Mouse (Mus musculus) cerebellum, adult 11 months (tissue): ENCODE results near the gene Cc2d1a.

Source experiments
- DNase-seq: peaks from one replicate; pipeline ENCODE4 v3.0.0; 2022

Gene Cc2d1a

DNA sequence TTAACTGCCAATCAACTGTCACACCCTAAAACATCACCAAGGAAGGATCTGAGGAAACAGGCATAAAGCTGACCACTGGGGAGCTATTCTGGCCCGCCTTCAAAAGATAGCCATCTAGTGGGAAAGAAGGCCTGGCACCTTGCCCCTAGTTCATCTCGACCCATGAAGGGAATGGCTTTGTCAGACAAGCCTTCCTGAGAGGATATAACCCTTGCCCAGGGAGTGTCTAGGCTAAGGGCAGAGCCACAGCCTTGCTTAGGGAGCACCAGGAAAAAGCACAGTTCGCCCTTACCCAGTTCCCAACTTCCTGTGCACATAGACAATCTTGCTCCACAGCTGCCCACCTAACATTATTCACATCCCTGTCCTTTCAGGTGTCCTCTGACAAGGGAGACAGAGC, 44.1 kb downstream of the Cc2d1a start:
- no peak for DNase-seq

DNA sequence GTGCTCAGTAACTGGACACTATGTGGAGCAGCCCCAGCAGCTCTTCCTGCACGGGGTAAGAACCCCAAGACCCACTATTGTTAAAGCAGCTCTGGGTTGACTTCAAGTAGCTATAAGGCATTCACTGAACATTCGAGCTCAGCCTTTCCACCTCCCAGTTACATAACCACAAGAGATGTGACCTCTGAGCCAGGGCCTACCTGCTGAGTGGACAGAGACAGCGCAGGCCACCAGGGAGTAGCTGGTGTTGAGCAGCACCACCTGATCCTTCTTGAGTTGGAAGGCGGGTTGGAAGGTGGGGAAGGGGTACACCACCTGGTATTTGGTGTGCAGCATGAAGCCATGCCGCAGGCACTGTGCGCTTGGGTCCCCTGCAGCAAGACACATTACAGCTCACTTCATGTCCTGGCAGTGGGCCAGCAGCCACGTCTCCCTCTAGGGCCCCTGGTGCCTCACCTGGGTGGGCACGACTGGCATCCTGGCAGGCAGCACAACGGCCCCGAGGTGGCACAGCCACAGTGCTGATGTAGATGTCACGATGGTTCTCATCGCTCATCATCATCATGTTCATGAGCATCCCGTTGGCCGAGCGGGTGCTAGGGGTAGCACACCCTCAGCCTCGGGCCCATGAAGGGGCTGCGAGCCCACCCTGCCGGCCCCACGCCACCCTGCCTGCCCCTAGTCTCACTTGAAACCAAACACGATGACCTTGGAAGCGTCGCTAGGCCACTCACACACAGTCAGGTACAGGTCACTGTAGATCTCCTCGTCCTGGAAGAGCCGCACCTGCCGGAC, 46.1 kb downstream of the Cc2d1a start:
- DNase-seq, result no peak

DNA sequence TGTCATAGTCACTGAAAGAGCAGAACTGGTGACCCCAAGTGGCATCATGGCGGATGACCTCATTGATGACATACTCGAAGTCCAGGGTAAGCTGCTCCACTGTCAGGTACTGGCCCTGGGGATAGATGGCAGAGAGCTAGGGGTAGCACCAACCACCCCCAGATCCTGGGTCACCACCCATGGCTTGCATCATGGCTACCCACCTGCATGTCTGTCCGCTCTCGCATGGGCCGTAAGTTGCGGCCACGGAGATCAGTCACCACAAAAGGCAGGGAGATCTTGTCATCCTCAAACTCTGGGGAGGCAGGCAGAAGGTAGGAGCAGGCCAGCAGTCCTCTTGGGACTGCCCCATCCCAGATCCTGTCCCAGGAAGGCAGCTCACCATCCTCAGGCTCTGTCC, 49.4 kb downstream of the Cc2d1a start:
- DNase-seq, result no peak

DNA sequence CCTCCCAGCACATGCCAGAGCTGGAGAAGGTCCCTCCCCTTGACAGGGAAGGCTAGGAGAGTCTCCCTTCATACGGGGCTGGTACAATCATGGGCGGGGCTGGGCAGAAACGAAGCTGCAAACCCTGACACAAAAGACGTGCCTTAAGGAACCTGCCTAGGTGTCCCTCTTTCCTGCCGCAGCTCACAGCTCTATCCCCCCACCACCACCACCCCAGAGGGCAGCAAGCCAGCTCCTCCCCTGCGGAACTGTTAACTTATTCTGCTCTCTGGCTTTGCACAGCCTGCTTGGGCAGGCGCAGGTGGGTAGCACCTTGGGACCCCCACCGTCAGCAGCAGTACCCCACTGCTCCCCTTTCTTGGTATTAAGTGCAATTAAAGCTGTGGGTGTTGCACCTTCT, 51.7 kb downstream of the Cc2d1a start:
- no peak for DNase-seq

DNA sequence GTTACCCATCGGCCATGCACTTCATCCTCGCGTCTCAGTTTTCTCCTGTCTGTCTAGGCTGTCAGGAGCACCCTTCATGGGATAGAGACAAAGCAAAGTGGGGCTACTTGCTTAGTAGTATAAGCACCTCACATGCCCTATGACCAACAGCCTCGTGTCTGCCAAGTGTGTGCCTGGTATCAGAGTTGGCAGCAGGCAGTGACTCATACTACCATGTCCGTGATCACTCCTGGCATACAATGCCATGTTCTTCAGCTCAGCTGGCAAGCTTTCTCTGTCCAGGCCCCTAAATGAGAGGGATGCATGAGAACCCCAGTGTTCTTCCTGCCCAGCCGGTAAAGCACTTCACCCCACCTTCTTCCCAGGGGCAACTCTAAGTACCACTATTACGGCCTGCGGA, 57.2 kb downstream of the Cc2d1a start:
- DNase-seq, result no peak

DNA sequence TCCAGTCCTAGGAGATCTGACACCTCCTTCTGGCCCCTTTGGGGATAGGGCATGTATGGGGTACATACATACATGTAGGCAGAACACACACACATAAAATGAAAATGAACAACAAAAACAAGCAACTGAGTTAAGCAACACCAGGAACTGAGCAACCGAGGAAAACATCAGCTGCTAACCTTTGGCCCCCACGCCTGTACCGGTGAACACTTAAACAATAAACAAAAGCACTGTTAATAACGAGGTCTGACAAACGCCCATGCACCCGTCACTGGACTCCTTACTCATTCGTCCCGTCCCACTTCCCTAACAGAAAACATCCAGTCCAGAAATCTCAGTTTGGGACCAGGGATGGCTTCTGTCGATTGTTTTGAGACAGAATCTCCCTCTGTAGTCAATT, 58.5 kb downstream of the Cc2d1a start:
- DNase-seq, result no peak

DNA sequence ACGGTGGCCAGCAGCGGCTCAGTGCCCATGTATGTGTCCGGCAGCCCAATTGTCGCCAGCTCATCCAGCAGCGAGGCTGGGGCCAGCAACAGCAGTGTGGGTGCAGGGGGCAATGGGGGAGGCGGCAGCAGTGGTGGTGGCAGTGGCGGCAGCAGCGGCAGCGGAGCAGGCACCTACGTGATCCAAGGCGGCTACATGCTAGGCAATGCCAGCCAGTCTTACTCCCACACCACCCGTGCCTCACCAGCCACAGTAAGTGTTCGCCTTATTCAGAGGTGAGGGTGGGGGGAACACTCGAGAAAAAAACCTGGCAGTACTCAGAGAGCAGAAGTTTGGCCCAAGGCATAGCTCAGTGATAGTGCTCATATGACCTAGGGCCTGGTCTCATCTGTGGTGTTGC, 59.9 kb downstream of the Cc2d1a start:
- no peak for DNase-seq

DNA sequence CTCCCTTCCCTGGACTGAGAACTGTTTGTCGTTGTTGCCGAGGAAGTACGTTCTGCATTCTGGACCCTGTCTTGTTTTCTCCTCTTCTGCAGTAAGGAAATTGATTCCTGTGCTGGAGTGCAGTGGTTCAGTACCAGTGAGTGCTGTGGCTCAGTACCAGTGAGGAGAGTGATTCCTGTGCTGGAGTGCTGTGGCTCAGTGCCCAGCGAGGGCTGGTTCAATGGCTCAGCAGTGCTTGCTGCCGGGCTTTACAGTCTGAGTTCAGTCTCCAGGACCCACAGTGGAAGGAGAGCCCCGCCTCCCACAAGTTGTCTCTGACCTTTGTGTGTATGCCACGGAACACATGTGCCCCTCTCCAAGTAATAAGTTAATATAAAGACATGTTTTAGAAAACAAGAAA, 60.6 kb downstream of the Cc2d1a start:
- DNase-seq, result no peak

DNA sequence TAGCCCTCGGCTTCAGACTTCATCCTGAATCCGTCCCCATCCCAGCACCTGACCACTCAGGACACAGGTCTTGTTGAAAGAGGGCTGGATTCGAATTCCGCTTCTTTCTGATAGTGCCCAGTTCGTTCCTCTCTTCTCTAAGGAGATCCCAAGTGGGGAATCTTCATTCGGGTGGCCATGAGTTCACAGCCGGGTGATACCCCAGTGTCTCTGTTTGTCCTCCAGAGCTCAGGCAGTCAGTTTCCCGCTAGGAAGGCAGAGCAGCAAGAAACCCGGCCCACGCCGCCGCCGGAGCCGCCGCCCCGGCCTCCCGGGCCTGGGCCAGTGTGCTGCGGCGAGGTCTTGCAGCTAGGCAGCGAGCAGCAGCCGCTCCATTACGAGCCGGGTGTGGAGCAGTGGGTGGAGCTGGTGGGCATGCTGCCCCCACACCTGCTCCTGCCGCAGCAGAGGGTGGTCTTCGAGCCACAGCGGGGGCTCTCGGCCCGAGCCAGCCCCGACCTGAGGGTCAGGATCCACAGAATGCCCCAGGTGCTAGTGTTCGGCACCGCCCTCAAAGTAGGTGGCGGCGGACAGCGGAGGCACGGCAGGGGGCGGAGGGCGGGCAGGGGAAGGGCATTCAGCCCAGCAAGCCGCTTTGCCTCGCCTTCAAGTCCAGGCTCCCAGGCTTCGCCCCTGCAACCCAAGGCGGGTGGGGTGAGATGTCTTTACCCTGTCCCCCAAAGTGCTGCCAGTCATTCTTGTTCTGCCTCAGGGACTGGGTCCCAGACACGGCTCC, 63.2 kb downstream of the Cc2d1a start:
- DNase-seq, result no peak

DNA sequence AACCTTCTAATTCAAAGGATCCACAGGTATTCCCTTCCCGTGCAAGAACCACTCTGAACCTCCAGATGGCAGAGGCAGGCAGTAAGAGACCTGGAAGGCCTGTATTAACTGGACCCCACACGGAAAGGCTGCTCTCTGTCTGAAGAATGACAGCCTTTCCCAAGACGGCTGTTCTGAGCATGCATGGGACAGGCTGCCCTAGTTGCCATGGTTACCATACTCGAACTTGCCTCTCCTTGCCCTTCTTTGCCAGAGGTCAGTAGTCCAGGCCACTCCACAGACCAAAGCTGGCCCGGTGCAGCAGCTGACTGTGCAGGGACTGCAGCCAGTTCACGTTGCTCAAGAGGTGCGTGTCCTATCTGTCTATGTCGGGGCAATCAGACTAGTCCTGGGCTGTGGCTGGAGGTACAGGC, 63.9 kb downstream of the Cc2d1a start:
- DNase-seq, result no peak
